Mouse (Mus musculus): ENCODE data around the gene Faiml.

Gene Faiml

DNA sequence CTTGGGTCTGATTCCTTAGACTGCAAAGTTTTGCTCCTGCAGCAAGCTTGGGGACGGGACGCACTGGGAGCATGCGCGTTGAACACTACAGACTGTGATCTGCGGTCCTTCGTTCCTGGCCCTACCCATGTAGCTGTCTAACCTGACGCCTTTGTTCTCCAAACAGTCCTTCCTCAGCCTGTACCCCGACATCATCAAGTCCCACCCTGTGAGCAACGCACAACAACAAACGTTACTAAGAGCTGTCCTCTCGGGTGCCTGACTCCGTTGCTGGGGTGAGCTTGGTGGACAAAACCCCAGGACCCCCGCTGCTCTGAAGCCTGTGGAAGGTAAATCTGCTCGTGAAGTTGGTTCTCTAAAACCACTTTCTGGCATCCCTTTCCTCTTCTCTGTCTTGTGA lies at the start of gene Faiml:
Faiml (minus strand) TSS at position 101 of the 400 bp plus-strand sequence.
- DNase-seq = no peak

DNA sequence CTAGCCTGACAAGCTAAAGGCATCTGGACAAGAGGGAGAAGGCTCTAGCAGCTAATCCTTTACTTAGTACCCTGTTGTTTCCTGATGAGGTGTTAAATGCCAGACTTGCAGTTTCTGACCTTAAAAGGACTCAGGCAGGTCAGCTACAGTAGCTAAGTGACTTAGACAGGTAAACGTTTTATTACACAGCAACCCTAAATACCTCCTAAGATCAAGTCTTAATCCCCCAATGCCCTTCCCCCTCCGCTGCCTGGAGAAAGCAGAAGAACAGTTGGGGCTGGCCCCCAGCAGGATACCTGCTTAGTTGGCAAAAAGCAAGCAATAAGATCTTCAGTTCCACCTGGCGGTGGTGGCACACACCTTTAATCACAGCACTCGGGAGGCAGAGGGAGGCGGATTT lies 21.9 kb upstream of the Faiml start:
- DNase-seq = no peak

DNA sequence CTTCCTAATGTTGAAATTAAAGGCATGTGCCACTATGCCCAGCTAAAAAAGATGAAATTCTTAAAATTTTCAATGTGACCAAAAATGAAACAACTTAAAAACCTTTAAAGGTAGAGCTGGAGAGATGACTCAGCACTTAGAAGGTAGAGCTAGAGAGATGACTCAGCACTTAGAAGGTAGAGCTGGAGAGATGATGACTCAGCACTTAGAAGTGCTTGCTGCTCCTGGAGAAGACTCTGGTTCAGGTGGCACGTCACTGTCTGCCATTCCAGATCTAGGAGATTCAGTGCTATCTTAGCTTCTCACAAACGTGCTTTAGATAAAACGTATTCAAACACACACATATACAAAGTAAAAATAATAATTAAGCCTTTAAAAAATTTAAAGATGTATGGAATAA lies 19.8 kb upstream of the Faiml start:
- DNase-seq = no peak

DNA sequence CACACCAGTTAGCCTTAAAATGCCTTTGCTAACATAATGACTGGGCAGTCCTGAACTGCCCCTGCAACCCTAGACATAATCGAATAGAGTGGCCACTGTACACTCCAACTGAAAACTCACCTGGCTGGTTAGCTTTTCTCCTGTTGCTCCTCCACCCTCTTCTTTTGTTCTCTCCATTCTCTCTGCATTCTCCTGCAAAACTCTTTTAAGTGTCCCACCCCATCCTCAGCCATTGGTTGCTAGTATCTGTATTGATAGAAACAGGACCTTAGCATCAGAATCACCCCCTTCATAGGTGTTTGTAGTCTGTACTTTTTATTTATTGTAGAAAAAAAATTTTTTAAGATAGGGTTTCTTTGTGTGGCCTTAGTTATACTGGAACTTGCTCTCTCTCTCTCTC lies 19.2 kb upstream of the Faiml start:
- DNase-seq = no peak

DNA sequence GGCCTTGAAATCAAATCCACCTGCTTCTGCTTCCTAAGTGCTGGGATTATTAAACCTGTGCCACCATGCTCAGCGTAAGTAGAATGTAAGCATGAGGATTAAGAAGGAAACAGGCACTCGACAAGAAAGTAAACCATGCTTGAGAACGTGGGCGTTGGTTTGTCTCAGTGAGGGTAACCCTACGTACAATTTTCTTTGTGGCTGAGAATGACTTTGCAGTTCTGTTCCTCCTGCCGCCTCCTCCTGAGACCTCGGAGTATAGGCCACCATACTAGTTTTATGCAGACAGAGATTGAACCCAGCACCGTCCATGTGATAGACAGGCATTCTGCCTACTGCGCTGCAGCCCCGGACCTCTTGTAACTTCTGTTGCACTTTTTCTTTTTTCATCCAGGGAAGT lies 16.8 kb upstream of the Faiml start:
- DNase-seq = no peak

DNA sequence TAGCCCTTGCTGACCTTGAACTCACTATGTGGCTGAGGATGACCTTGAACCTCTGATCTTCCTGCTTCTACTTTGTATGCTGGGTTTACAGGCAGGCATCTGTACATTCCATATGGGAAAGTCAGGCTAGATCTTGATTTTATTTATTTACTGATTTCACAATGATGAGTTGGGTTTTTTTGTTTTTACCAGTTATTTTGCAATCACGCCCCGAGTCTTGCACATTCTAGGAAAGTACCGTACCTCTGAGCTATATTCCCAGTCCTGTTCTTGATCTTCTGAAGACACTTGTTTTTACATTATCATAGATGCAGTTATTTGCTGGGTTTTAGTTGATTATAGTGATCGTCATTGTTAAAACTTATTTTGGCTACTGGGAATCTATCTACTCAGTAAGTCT lies 11.9 kb upstream of the Faiml start:
- DNase-seq = no peak

DNA sequence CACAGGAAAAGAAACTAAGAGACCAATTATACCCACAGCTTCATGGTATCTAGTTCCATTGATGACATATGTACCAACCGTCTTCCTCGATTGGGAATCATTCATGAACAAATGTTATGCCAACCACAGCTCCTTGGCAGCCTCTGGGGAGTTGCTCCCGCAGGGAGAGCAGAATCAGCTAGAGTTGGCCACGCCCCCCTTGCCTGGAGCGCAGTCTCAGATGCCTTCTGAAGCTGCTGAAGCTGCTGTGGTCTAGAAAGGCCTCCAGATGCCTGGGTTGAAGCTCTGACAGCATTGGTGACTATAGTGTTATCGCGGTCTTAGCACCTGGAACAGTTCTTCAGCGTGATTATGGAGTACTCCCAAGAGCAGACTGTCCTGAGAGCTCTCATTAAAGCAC lies 11.3 kb upstream of the Faiml start:
- no peak for DNase-seq

DNA sequence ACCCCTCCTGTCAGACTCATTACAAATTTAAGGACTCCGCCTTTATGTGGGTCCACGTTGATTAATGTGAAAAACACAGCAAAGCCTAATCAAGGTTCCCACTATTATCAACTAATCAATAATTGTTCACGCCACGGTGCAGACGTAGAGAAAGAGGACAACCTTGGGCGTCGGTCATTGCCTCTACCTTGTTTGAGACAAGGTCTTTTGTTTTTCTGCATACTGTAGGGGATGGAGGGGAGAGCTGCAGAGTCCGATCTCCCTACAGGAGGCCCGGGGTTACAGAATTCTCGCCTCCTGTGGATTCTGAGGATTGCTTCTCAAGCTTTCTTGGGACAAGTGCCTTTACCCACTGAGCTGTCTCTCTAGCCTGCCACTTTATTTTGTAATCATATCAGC lies 6.9 kb upstream of the Faiml start:
- DNase-seq = no peak

DNA sequence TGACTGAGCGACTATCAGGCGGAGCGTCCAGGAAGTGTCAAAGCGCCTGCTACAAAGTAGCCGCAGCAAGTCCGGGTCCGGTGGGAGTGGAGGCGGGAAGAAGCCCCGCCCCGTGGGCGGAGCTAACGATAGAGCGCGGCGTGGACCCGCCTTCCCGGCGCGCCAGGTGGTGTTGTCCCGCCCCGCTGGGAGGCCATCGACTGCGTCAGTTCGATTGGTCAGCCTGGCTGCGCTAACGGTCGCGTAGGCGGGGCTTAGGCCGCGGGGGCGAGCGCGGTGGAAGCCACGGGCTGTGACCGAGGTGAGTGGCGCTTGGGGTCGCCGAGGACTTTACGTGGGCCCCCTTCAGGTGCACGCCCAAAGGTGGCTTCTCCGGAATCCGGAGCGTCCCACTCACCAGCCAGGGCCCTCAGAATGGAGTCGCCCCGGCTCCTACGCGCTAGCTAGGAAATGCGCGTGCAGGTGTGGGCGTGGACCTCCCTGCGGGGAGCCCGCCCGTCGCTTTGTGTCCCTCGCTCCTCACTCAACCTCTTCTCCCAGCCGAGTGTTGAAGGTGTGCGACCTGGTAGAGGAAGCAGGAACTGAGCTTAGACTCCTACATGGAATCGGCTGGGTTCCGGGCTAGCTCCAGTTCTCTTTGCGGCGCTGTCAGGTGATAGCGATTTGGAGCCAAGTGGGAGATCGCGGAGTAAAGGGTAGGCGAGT lies 6.3 kb upstream of the Faiml start, which contains the start of gene Cep70:
Cep70 (plus strand) TSS at position 178 of the 705 bp plus-strand sequence.
- DNase-seq = peak; percentile 96

DNA sequence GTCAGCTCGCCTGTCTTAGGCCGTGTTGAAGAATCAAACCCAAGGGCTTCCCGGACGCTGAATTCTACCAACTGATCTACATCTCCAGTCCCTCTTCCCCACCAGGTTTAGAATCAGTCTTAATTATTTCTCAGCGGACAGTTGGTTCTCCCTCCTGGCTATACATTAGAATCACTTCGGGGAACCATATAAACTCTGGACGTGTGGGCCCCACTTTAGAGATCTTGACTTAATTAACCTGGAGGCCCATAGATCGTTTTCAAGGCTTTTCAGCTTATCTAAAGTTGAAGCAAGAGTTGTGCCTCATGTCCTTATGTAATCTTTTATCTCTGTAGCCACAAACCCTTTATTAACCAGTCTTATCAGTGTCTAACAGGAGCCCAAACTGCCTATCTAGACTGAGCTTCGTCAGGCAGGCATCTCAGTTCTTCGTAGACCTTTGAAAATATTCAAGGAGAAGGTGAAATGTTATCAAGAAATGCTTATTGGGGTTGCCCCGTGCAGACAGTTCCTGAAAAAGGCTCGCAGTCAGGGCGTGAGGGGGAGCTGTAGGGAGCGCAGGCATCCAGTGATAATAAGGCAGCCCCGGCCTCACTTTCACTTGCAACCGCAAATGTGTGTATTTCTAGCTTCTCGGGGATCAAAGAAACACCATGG lies 5.6 kb upstream of the Faiml start:
- DNase-seq = peak; percentile 16

DNA sequence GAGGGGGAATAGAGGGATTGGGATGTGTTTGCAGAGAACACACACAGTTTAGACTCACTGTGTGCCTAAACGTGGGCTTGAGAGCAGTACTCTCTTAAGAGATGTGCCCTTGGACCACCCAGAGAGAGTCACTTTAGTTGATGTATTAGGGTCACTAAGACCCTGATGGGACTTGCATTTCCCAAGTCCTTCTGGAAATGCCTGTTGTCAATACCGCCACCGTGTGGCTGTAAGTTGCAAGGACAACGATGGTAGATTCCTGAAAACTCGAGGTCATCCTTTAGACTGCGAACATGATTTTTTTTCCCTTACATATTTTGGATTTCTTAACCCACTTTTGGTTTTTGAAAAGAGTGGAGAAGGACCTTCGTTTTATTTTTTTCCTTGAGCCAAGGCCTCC lies 5.0 kb upstream of the Faiml start:
- DNase-seq = peak; percentile 61

DNA sequence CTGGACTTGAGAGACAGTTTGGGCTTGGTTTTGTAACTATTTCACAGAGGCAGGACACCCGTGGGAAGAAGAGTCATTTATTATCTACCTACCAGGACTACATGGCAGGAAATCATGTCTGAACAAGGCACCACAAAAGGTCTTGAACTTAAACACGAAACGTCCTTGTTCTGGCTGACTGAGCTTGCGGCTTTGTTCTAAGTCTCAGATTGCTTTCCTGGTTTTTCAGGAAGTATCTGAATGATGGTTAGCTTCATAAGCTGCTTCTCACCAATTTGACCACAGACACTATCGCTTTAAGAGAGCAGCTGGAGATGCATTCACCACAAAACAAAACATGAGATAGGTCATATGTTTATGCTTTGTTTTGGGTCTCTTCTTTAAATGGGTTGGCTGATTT lies 3.5 kb upstream of the Faiml start:
- no peak for DNase-seq

DNA sequence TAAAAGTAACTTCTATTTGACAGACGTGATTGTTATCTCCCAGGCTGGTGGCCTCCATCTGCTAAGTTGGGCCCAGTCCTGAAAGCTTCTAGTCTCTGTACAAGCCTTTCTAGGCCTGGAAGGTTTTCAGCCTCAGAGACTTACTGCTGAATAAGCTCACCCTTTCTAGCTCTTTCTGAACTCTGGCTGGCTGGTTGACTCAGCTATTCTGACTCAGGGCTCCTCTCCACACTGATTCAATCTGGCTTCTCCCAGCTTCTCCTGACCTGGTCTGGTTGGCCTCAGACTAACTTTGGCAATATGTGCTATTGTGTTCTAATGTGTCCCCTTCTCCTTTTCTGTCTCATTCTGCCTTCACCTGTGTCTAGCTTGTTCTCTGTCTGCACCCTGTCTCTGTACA lies 2.2 kb upstream of the Faiml start:
- DNase-seq = no peak

DNA sequence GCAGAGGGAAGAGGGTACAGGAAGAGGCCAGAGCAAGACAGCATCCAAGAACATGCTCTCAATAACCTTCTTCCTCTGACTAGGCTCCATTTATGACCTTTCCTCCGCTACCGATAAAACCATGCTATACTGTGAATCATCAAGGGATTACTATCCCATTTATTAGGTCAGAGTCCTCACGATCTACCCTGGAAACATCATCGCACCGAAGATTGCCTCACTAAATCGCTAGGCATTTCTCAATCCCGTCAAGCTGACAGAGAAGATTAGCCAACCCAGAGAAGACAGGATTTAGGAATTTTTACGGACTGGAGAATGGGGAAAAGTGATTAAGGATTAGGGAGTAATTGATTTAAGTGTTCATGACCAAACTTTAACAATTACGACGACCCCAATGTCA lies 1.2 kb upstream of the Faiml start:
- no peak for DNase-seq

DNA sequence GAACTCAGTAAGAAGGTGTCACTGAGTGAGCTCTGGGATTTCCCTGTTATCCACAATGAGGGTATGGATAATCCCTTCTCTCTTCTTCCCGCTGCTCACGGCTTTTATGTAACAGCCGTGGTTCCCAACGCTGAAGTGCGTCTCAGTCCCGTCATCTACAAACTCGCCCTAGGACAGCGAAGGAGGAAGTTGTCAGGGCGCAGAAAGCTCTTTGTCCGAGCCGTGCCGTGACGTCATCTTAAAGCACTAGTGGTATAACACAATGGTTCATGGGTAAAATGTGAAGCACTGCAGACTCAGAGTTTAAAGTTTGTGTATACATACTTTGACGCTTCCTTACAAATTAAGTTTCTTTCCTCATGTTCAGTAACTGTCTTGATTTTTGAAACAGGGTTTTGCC lies 7.6 kb downstream of the Faiml start:
- DNase-seq = no peak

DNA sequence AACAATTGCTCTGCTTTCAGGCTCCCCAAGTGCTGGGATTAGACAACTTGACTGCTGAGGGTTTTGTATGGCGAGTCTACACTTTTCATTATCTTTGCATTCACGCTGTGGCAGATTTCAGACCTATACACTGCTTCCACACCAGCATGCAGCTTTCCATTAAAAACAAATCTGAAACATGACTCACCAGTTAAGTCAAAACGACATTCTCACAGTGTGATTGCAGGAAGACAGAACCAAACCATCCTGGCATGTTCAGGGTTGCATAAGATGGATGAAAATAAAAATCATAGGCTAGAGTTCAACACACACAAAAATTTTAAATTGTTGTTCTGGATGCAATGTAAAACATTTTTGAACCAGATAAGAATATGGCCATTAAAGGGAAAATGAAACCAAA lies 12.5 kb downstream of the Faiml start:
- DNase-seq = no peak

DNA sequence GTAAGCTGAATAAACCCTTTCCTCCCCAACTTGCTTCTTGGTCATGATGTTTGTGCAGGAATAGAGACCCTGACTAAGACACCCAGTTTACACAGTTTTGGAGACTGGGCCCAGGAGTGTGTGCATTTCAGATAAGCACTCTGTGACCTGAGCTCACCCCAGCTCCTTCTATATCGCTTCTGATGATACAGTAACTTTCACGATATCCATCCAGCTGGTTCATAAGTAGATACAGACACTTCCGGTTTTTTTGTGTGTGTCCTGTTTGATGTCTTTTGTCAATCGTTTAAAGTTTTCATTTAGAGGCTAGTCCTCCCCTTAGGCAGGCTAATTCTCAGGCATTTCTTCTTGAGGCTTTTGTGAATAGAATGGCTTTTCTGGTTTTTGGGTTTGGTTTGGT lies 15.4 kb downstream of the Faiml start:
- DNase-seq = no peak

DNA sequence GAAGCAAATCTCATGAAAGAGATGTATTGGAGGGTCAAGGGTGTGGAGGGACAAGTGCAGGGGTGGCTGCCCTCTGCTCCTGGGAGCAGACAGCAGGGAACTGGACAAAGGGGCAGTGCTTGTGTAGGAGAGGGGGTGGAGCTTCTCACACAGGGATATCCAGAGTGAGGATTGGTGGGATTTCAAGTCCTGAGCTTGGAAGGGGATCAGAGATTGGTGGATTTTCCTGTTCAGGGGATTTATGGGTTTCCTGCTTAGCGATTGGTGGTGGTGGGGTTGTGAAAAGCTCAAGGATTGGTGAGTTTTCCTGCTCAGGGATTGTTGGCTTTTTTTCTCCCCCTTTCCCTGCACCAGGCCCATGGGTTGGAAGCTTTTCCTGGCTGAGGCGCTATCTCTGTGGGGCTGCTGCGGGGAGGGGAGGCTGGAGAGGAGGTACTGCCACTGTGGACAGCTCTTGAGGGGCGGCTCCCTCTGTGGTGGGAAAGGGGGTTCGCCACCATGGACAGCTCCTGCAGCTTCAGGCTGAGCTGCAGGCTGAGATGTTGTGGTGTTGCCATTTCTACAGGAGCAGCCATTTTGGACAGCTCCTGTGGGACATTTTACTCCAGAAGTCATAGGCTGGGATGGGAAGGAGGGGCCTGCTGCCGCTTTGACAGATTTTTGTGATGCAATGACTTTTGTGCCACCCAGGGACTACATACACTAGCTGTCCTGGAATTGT lies 18.9 kb downstream of the Faiml start:
- no peak for DNase-seq

DNA sequence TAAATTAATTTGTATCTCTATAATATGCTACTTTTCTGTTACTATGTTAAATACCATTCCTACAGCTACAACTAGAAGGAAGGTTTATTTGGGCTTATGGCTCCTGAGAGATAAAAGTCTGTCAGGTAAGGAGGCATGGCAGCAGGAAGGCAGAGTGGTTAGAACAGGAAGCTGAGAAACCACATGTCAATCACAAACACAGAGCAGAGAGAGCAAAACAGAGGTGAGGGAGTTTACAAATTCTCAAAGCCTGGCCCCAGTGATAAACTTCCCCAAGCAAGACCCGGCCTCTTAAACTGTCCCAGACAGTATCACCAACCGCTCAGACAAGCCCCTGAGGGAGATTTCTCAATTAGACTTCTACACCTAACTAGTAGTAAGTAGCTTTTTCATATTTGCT lies 20.9 kb downstream of the Faiml start:
- no peak for DNase-seq

DNA sequence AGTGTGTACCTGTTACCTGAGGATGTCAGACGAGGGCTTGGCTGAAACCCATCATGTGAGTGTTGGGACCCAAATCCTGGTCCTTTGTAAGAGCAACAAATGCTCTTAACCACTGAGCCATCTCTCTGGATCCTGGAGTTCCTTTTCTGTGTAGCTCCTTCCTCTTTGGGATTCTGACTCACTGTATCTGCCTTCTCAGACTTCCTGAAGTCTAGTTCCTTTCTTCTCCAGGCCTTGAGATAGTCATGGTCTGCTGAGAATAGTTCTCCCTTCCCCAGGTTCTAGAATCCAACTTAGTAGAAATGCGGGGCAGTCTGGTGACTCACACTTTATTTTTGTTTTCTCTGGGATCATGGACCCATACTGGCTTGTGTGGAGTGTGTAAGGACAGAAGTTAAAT lies 24.4 kb downstream of the Faiml start:
- DNase-seq = no peak

DNA sequence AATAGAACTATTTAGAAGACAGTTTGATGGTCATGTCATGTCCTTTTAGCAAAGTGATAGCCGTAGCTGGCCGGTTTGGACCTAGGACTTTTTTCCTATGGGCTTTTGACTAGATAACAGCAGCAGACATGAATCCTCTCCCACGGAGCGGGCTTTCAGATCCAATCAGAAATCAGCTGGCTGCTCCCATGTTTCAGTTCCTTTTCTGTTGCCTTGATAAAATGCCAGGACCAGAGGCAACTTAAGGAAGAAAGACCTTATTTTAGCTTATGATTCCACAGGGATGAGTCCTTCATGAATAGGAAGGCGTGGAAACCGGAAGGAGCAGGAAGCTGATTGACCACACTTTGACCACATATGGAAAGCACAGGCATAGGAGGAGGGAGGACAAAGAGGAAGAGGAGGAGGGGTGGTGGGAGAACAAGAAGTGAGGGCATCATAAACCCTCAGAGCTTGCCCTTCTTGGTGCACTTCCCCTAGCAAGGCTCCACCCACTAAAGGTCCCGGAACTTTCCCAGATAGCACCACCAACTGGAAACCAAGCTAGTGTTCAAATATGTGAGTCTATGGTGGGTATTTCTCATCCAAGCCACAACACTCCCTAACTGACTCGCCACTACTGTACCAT lies 53.9 kb downstream of the Faiml start:
- no peak for DNase-seq

DNA sequence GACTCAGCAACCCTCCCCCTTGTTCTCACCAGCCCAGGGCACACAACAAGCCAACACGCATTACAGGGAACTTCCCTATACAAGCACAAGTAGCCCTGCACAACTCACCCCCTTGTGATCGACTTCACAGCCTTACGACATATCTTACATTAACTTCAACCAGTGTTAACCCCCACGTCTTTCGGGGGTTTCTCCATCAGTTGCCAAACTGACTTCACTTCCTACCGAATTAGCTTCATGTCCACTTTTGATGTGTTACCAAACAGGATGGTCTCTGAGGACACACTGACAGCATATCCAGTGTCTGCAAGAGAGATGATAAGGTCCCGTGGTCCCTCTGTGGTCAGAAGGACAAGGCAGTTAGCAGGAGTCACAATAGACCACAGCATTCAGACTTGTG lies 54.9 kb downstream of the Faiml start:
- no peak for DNase-seq

DNA sequence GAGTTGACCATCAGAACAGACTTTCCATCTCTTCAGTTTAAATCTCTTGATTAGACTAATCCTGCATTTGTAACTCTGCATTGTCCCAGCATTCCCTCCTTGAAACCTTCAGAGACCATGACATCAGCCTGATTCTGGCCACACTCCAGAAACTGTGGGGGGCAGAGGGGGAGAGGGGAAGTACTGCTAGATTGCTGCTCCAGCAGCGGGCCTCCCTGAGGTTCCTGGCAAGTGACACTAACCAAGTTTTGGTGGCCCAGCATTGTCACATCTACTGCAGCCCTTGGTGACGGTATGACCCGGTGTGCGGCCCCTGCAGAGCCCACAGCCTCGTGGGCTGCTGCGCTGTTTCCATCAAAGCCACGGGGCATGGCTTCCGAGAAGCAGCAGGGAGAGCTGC lies 56.8 kb downstream of the Faiml start:
- DNase-seq = no peak
